Mouse (Mus musculus) liver, postnatal 0 days (tissue): Measurements from ENCODE around the gene Snai1. TPM values are rescaled to one million over a fixed set of nuclear protein-coding genes. Genes with fewer than 3 reads are reported as not detected.

Experiments used
- ATAC-seq: fragments of 200-750 bp; cut with Nextera tagmentation; 2 replicates; pipeline ENCODE4 v1.8.0; 2017; ENCODE audit warnings: mild to moderate bottlenecking, moderate library complexity
- DNase-seq: peaks from one replicate; pipeline ENCODE4 v3.0.0-alpha.2; 2016
- H3K27ac ChIP-seq: fragments of 300-500 bp; sonication (generic); 2 replicates; pipeline ENCODE4 v1.5.1; 2014; ENCODE audit warnings: antibody characterized with exemption, moderate library complexity, mild to moderate bottlenecking, low read depth
- H3K27me3 ChIP-seq: fragments of 300-500 bp; sonication (generic); 2 replicates; pipeline ENCODE4 v1.6.1; 2014; ENCODE audit warnings: low read length, control low read depth, mixed read lengths; ENCODE audit not compliant: insufficient read depth
- H3K36me3 ChIP-seq: fragments of 300-500 bp; sonication (generic); replicated peaks from 2 replicates; pipeline ENCODE4 v1.6.1; 2014; ENCODE audit warnings: mild to moderate bottlenecking, control low read depth, low read length, moderate library complexity, mixed read lengths; ENCODE audit not compliant: insufficient read depth
- H3K4me1 ChIP-seq: fragments of 300-500 bp; sonication (generic); 2 replicates; pipeline ENCODE4 v1.6.1; 2014; ENCODE audit warnings: antibody characterized with exemption, mild to moderate bottlenecking, control low read depth; ENCODE audit not compliant: insufficient read depth
- H3K4me2 ChIP-seq: fragments of 300-500 bp; sonication (generic); 2 replicates; pipeline ENCODE4 v1.6.1; 2014; ENCODE audit warnings: low read depth, mild to moderate bottlenecking, low read length, moderate library complexity, mixed read lengths
- H3K4me3 ChIP-seq: fragments of 300-500 bp; sonication (generic); 2 replicates; pipeline ENCODE4 v1.5.1; 2014; ENCODE audit warnings: low read depth, low read length
- H3K9ac ChIP-seq: fragments of 300-500 bp; sonication (generic); replicated peaks from 2 replicates; pipeline ENCODE4 v1.6.1; 2014; ENCODE audit warnings: mild to moderate bottlenecking, moderate library complexity
- H3K9me3 ChIP-seq: fragments of 300-500 bp; sonication (generic); 2 replicates; pipeline ENCODE4 v1.6.1; 2016; ENCODE audit warnings: mild to moderate bottlenecking, control low read depth, low read length, mixed read lengths
- CTCF ChIP-seq: sonication (generic); IDR thresholded peaks from 2 replicates; pipeline ENCODE4 v1.5.1; 2016; ENCODE audit warnings: antibody characterized with exemption, low read depth
- EP300 ChIP-seq: IDR thresholded peaks from 2 replicates; pipeline ENCODE4 v1.6.1; 2016; ENCODE audit warnings: antibody characterized with exemption, low read depth, mild to moderate bottlenecking
- WGBS: fragments of 180-500 bp; shearing (Covaris S2); extraction: QIAGEN DNeasy Blood & Tissue Kit; methylation state at CpG from one replicate; pipeline ENCODE4 v1.1.7; 2014; ENCODE audit not compliant: insufficient replicate concordance; 5-methylcytosine and 5-hydroxymethylcytosine counted together
- polyA plus RNA-seq: library from polyadenylated mRNA; unstranded; fragments of >200 nt; fragmentation: Nextera tagmentation; extraction: Ambion mirVana; gene quantifications from 2 replicates; pipeline ENCODE4 v1.2.1, GENCODE M21; 2015

The Snai1 gene
- polyA plus RNA-seq, 1 experiment from 2014 or later: 2.3 TPM

DNA sequence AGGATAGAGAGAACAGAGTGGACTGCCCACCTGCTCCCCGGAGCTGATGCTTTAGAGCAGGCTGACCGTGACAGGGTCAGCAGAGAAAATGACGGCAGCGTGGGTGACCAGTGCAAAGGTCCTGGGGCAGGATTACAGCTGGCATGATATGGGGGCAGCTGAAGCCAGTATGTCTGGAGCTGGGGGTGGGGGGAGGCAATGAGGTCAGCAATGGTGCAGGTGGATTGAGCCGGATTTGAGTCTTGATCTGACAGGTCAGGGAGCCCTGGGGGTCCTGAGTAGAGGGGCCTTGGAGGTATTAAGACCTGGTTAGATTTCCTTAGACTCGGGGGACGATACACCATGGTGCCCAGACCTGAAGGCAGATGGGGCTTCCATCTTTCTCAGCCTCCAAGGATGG is 37.6 kb downstream of the Snai1 start:
- TF ChIP-seq CTCF (no peak), EP300 (no peak)
- no peak for DNase-seq

DNA sequence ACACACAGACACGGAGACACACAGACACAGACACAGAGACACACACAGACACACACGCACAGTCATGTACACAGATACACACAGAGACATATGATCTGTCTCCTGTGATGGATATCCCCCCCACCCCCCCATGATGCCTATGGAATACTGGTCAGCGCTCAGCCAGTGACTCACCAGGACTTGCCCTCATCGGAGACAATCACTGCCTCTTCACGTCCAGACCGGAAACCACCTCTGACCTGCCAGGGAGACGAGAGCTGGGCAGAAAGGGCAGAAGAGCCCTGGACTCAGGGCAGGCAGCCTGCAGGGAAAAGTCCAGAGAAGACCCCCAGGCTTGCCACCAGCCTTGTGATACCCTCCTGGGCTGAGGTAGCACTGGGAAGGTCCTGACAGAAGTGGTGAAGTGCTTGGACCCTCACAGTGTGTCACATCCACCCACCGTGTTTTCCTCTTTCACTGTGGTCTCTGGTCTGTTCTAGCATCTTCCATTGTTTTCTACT is 38.2 kb downstream of the Snai1 start:
- H3K9ac ChIP-seq: no peak overlapping the region
- 75% methylated on average over 8 of the region's 8 CpGs for WGBS
- H3K36me3 ChIP-seq: no peaks in the 10 kb centered on the region; the same call in 1 of the 2 replicates
- peaks cover 3% of the 10 kb centered on the region for H3K4me1 ChIP-seq
- no peak for DNase-seq
- no peak overlapping the region for H3K4me3 ChIP-seq
- no peak overlapping the region for H3K27ac ChIP-seq
- ATAC-seq: no peak
- no peaks in the 10 kb centered on the region for H3K9me3 ChIP-seq
- no peak overlapping the region for H3K4me2 ChIP-seq
- no peak for TF ChIP-seq CTCF
- TF ChIP-seq EP300: no peak
- H3K27me3 ChIP-seq: no peaks in the 10 kb centered on the region

More for the DNA sequence above, 37.6 kb downstream of the Snai1 start:
- Histone ChIP-seq H3K9me3 (no peaks in the 10 kb centered on the region), H3K27ac (no peak overlapping the region), H3K4me1 (peaks cover 3% of the 10 kb centered on the region), H3K27me3 (no peaks in the 10 kb centered on the region), H3K9ac (no peak overlapping the region), H3K4me2 (no peak overlapping the region), H3K36me3 (no peaks in the 10 kb centered on the region; the same call in 1 of the 2 replicates), H3K4me3 (no peak overlapping the region)
- 81% methylated on average over 7 of the region's 7 CpGs for WGBS
- ATAC-seq: no peak

DNA sequence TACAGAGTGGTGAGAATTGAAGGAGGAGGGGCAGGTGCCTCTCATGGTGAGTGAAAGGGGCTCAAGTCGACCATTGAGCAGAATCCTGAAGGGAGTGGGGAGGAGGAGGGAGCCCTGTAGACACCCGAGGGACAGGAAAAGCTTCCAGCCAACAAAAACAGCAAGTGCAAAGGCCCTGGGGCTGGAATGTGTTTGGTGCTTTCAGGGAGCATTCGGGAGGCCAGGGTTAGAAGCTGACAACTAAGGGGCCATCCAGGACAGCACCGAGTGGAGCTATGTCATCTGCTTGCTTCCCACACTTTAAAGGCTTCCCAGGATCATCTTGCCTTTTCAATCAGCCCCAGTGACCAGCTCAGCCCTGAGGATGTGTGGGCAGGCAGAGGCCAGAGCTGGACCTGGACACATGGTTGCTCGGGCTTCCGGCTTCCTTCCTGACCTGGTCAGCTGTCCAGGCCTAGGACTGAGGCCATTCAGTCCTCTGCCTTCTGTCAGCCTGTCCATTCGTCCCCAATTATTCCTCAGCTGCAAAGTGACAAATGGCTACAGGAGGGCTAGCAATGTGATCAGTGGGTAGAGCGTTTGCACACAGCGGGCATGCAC is 39.3 kb downstream of the Snai1 start:
- Histone ChIP-seq H3K9me3 (no peaks in the 10 kb centered on the region), H3K4me2 (no peak overlapping the region), H3K4me3 (no peak overlapping the region), H3K27ac (no peak overlapping the region), H3K36me3 (no peaks in the 10 kb centered on the region; the same call in 1 of the 2 replicates), H3K27me3 (no peaks in the 10 kb centered on the region), H3K9ac (no peak overlapping the region), H3K4me1 (peaks cover 3% of the 10 kb centered on the region)
- DNase-seq (no peak), ATAC-seq (no peak)
- TF ChIP-seq CTCF (no peak), EP300 (no peak)
- WGBS: 68% methylated on average over 9 of the region's 9 CpGs

DNA sequence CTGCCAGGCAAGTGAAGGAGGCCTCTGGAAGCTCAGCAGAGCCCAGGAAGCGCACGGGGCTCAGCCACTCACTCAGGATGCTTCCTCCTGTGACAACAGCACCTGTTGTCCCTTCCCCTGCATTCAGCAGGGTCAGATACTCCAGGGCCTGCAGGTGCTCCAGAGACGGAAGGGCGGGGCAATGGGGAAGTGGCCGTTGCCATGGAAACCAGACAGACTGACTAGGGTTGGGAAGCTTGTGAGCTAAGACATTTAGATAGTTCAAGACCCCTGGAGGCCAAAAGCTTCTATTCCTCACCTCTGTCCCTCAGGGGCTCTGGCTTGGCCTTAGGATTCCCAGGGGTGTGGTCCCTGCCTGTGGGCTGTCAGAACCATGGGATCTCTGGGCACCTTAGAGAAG is 40.5 kb downstream of the Snai1 start:
- no peak overlapping the region for H3K27ac ChIP-seq
- ATAC-seq: 0 out of 2 replicates have a peak, but pooled peaks have one; percentile 8
- H3K36me3 ChIP-seq: no peaks in the 10 kb centered on the region; the same call in 1 of the 2 replicates
- no peaks in the 10 kb centered on the region for H3K27me3 ChIP-seq
- no peaks in the 10 kb centered on the region for H3K9me3 ChIP-seq
- no peak overlapping the region; the same call in 1 of the 2 replicates for H3K4me2 ChIP-seq
- no peak overlapping the region for H3K4me3 ChIP-seq
- H3K9ac ChIP-seq: no peak overlapping the region
- peaks cover 7% of the 10 kb centered on the region for H3K4me1 ChIP-seq
- 36% methylated on average over 5 of the region's 5 CpGs for WGBS
- DNase-seq: peak; percentile 62
- TF ChIP-seq CTCF: no peak
- TF ChIP-seq EP300: no peak

DNA sequence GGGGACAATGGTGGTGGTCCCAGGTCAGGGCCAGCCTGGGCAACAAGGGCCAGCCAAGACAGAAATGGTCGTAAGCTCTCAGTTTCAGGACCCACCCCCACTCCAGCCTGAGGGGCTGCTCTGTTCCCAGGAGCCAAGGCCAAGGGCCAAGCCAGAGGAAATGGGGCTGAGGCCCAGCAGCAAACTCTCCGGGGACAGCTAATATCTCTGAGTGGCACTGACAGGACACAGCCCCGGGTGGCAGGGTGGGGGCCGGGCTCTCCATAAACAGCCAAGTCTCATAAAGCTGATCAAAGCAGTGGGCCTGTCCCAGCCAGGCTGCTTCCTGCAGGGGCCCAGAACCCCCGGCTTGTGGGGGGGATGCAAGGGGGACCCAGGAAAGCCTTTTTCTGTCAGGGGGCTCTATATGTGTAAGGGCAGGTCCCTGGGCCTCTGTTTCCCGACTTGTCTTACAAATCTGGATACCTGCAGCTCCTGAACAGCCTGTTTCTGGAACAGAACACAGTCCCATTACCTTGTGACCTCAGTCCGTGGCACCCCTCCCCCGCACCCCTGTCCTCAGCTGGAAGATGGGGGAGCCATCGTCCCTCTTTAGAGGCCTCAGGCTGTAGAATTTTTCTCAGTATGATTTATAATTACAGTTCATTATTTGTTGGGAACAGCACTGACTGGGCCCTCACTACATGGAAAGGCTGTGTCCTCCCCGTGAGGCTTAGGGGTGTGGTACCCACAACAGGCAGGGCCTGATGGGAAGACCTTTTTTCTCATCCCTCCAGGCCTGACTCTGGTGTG is 45.4 kb downstream of the Snai1 start:
- no peaks in the 10 kb centered on the region for H3K9me3 ChIP-seq
- no peak overlapping the region; the same call in 1 of the 2 replicates for H3K9ac ChIP-seq
- H3K4me1 ChIP-seq: peaks cover 17% of the 10 kb centered on the region
- WGBS: 46% methylated on average over 10 of the region's 10 CpGs
- TF ChIP-seq CTCF: no peak
- TF ChIP-seq EP300: no peak
- no peak overlapping the region for H3K4me3 ChIP-seq
- no peaks in the 10 kb centered on the region for H3K27me3 ChIP-seq
- no peaks in the 10 kb centered on the region for H3K36me3 ChIP-seq
- no peak for ATAC-seq
- no peak overlapping the region; the same call in 1 of the 2 replicates for H3K27ac ChIP-seq
- no peak overlapping the region for H3K4me2 ChIP-seq
- DNase-seq: no peak

DNA sequence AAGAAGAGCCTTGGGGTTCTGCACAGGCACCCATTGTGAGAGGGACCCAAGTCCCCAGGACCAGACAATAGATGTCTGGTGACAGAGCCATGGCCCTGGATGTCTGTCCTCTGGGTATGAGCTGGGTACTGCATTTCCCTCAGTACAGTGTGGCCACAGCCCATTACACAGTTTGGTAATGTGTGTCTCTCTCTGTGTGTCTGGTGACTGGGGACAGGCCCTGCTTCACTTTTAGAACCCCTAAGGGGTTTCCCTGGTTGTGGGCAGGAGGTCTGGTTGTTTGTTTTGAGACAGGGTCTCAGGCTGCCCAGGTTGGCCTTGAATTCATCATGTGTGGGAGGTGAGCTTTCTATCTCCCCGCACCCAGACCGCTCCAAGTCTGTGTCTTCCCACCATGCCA is 47.3 kb downstream of the Snai1 start:
- 86% methylated on average over 2 of the region's 2 CpGs for WGBS
- H3K36me3 ChIP-seq: no peaks in the 10 kb centered on the region

More for the DNA sequence above, 47.3 kb downstream of the Snai1 start:
- no peak for TF ChIP-seq CTCF
- TF ChIP-seq EP300: no peak
- Histone ChIP-seq H3K9me3 (no peaks in the 10 kb centered on the region), H3K27ac (no peak overlapping the region), H3K27me3 (no peaks in the 10 kb centered on the region), H3K4me1 (peaks cover 26% of the 10 kb centered on the region), H3K4me3 (no peak overlapping the region), H3K9ac (no peak overlapping the region), H3K4me2 (no peak overlapping the region)
- no peak for ATAC-seq
- DNase-seq: no peak
